Mouse (Mus musculus) heart, embryonic 11.5 days (tissue): ENCODE results near the gene Prrx2. TPM values are rescaled to one million over a fixed set of nuclear protein-coding genes. Genes with fewer than 3 reads are reported as not detected.
"Not testable (repeated sequence)": the region's sequence is repeated elsewhere in the genome, so short reads cannot be mapped to it uniquely, and the experiment has no call there.

Source experiments
- ATAC-seq: fragments of 200-750 bp; cut with Nextera tagmentation; replicated peaks from 2 replicates; pipeline ENCODE4 v1.8.0; 2017; ENCODE audit warnings: moderate library complexity; ENCODE audit not compliant: insufficient number of reproducible peaks, low FRiP score, low TSS enrichment
- H3K27ac ChIP-seq: fragments of 300-500 bp; sonication (generic); 2 replicates; pipeline ENCODE4 v1.5.1; 2014; ENCODE audit warnings: mild to moderate bottlenecking, low read depth, low read length
- H3K27me3 ChIP-seq: fragments of 300-500 bp; sonication (generic); 2 replicates; pipeline ENCODE4 v1.6.1; 2014; ENCODE audit warnings: mild to moderate bottlenecking, low read length, mixed read lengths; ENCODE audit not compliant: control insufficient read depth, insufficient read depth
- H3K36me3 ChIP-seq: fragments of 300-500 bp; sonication (generic); 2 replicates; pipeline ENCODE4 v1.6.1; 2014; ENCODE audit warnings: mild to moderate bottlenecking, low read length, moderate library complexity, mixed read lengths; ENCODE audit not compliant: control insufficient read depth, insufficient read depth
- H3K4me1 ChIP-seq: fragments of 300-500 bp; sonication (generic); 2 replicates; pipeline ENCODE4 v1.6.1; 2014; ENCODE audit warnings: low read length; ENCODE audit not compliant: control insufficient read depth, insufficient read depth
- H3K4me2 ChIP-seq: fragments of 300-500 bp; sonication (generic); 2 replicates; pipeline ENCODE4 v1.6.1; 2014; ENCODE audit warnings: mild to moderate bottlenecking, moderate library complexity
- H3K4me3 ChIP-seq: fragments of 300-500 bp; sonication (generic); 2 replicates; pipeline ENCODE4 v1.5.1; 2014; ENCODE audit warnings: low read depth, low read length
- H3K9ac ChIP-seq: fragments of 300-500 bp; sonication (generic); 2 replicates; pipeline ENCODE4 v1.6.1; 2014; ENCODE audit warnings: mild to moderate bottlenecking, low read depth, low read length, moderate library complexity
- H3K9me3 ChIP-seq: fragments of 300-500 bp; sonication (generic); replicated peaks from 2 replicates; pipeline ENCODE4 v1.6.1; 2016; ENCODE audit warnings: low read length; ENCODE audit not compliant: control insufficient read depth
- WGBS: fragments of 180-500 bp; shearing (Covaris S2); extraction: QIAGEN DNeasy Blood & Tissue Kit; methylation state at CpG from one replicate; pipeline ENCODE4 v1.1.7; 2014; ENCODE audit not compliant: insufficient replicate concordance; 5-methylcytosine and 5-hydroxymethylcytosine counted together
- polyA plus RNA-seq: library from polyadenylated mRNA; unstranded; fragments of >200 nt; fragmentation: Nextera tagmentation; extraction: Ambion mirVana; gene quantifications from 2 replicates; pipeline ENCODE4 v1.2.1, GENCODE M21; 2014

Prrx2 gene
- polyA plus RNA-seq, 1 experiment from 2014 or later = 55.8 TPM

GRCm38 (mm10) chr2:30915376-30915775 lies 80.6 kb downstream of the Prrx2 start:
- WGBS = 79% methylated on average over 5 of the region's 5 CpGs
- H3K27ac ChIP-seq = no peak overlapping the region

GRCm38 (mm10) chr2:30915933-30916332 lies 81.2 kb downstream of the Prrx2 start:
- WGBS = 83% methylated on average over 6 of the region's 6 CpGs
- H3K4me1 ChIP-seq = peaks cover 31% of the 10 kb centered on the region
- H3K4me3 ChIP-seq = not testable (repeated sequence)

More at GRCm38 (mm10) chr2:30915376-30915775, 80.6 kb downstream of the Prrx2 start:
- Histone ChIP-seq H3K4me1 (peaks cover 31% of the 10 kb centered on the region), H3K4me2 (no peak overlapping the region), H3K27me3 (no peaks in the 10 kb centered on the region), H3K4me3 (no peak overlapping the region), H3K36me3 (no peaks in the 10 kb centered on the region), H3K9me3 (no peaks in the 10 kb centered on the region), H3K9ac (no peak overlapping the region)
- ATAC-seq = no peak

GRCm38 (mm10) chr2:30917649-30918048 lies 82.9 kb downstream of the Prrx2 start:
- WGBS = 78% methylated on average over 7 of the region's 7 CpGs
- H3K27ac ChIP-seq = no peak overlapping the region
- no peak overlapping the region for H3K9ac ChIP-seq
- H3K4me1 ChIP-seq = peaks cover 24% of the 10 kb centered on the region
- H3K9me3 ChIP-seq = no peaks in the 10 kb centered on the region
- no peak overlapping the region for H3K4me3 ChIP-seq
- no peaks in the 10 kb centered on the region for H3K36me3 ChIP-seq
- no peaks in the 10 kb centered on the region for H3K27me3 ChIP-seq
- H3K4me2 ChIP-seq = no peak overlapping the region
- ATAC-seq = no peak

More at GRCm38 (mm10) chr2:30915933-30916332, 81.2 kb downstream of the Prrx2 start:
- H3K4me2 ChIP-seq, H3K36me3 ChIP-seq, H3K9me3 ChIP-seq, H3K27me3 ChIP-seq, ATAC-seq, H3K9ac ChIP-seq, H3K27ac ChIP-seq: not testable (repeated sequence)

GRCm38 (mm10) chr2:30918126-30918525 lies 83.4 kb downstream of the Prrx2 start:
- Histone ChIP-seq H3K9ac (no peak overlapping the region), H3K4me3 (no peak overlapping the region), H3K27ac (peak overlapping the region; percentile 29; the same call in 1 of the 2 replicates), H3K4me2 (no peak overlapping the region), H3K27me3 (no peaks in the 10 kb centered on the region), H3K4me1 (peaks cover 24% of the 10 kb centered on the region), H3K9me3 (no peaks in the 10 kb centered on the region), H3K36me3 (no peaks in the 10 kb centered on the region)
- WGBS = 37% methylated on average over 6 of the region's 6 CpGs
- no peak for ATAC-seq

GRCm38 (mm10) chr2:30918780-30919329 lies 84.1 kb downstream of the Prrx2 start:
- peak overlapping the region; percentile 63; the same call in 1 of the 2 replicates for H3K27ac ChIP-seq
- no peak overlapping the region for H3K4me3 ChIP-seq
- H3K27me3 ChIP-seq = no peaks in the 10 kb centered on the region
- 0 out of 2 replicates have a peak, but pooled peaks have one; percentile 32 for ATAC-seq
- H3K9me3 ChIP-seq = no peaks in the 10 kb centered on the region
- 27% methylated on average over 8 of the region's 8 CpGs for WGBS
- no peaks in the 10 kb centered on the region for H3K36me3 ChIP-seq
- H3K4me2 ChIP-seq = no peak overlapping the region; the same call in 1 of the 2 replicates
- peaks cover 24% of the 10 kb centered on the region for H3K4me1 ChIP-seq
- no peak overlapping the region for H3K9ac ChIP-seq

- no peak overlapping the region for H3K27ac ChIP-seq
Measured at GRCm38 (mm10) chr2:30920216-30920615, 85.4 kb downstream of the Prrx2 start.

GRCm38 (mm10) chr2:30923099-30923498 lies 88.3 kb downstream of the Prrx2 start:
- Histone ChIP-seq H3K9ac (no peak overlapping the region), H3K4me3 (no peak overlapping the region), H3K4me1 (peaks cover 34% of the 10 kb centered on the region), H3K36me3 (no peaks in the 10 kb centered on the region), H3K27ac (no peak overlapping the region), H3K9me3 (no peaks in the 10 kb centered on the region), H3K27me3 (no peaks in the 10 kb centered on the region), H3K4me2 (no peak overlapping the region)
- no peak for ATAC-seq
- 68% methylated on average over 3 of the region's 3 CpGs for WGBS

More at GRCm38 (mm10) chr2:30920216-30920615, 85.4 kb downstream of the Prrx2 start:
- H3K36me3 ChIP-seq = no peaks in the 10 kb centered on the region
- no peak overlapping the region for H3K9ac ChIP-seq
- no peak overlapping the region for H3K4me3 ChIP-seq
- 41% methylated on average over 7 of the region's 7 CpGs for WGBS
- no peak overlapping the region for H3K4me2 ChIP-seq
- no peak for ATAC-seq
- no peaks in the 10 kb centered on the region for H3K27me3 ChIP-seq
- no peaks in the 10 kb centered on the region for H3K9me3 ChIP-seq
- peaks cover 24% of the 10 kb centered on the region for H3K4me1 ChIP-seq

GRCm38 (mm10) chr2:30925181-30925580 lies 90.4 kb downstream of the Prrx2 start:
- H3K9ac ChIP-seq = no peak overlapping the region
- 80% methylated on average over 4 of the region's 4 CpGs for WGBS
- no peak for ATAC-seq
- no peaks in the 10 kb centered on the region for H3K36me3 ChIP-seq
- peaks cover 27% of the 10 kb centered on the region for H3K4me1 ChIP-seq
- H3K4me3 ChIP-seq = no peak overlapping the region
- no peaks in the 10 kb centered on the region for H3K27me3 ChIP-seq
- no peak overlapping the region for H3K27ac ChIP-seq
- H3K9me3 ChIP-seq = no peaks in the 10 kb centered on the region
- no peak overlapping the region for H3K4me2 ChIP-seq

- no peaks in the 10 kb centered on the region for H3K36me3 ChIP-seq
- 71% methylated on average over 4 of the region's 4 CpGs for WGBS
- H3K27ac ChIP-seq = 0 out of 2 replicates have a peak overlapping the region, but pooled peaks have one; percentile 76
- ATAC-seq = no peak
- H3K9me3 ChIP-seq = no peaks in the 10 kb centered on the region
- no peak overlapping the region for H3K9ac ChIP-seq
- H3K4me2 ChIP-seq = no peak overlapping the region
- H3K4me1 ChIP-seq = peaks cover 25% of the 10 kb centered on the region
- H3K27me3 ChIP-seq = no peaks in the 10 kb centered on the region
- no peak overlapping the region for H3K4me3 ChIP-seq
Measured at GRCm38 (mm10) chr2:30926381-30926780, 91.6 kb downstream of the Prrx2 start.
